Comparison of ENCODE assay signal across 30 mouse cellular contexts in genomic region chrX:145590733-145591132, GRCm38 (mm10).
"Had no signal": no experiment of that assay in that cellular context is flagged by ENCODE, and none has a peak within 500 bp of the region (broad histone marks: within the 10 kb centered on the region; RNA-seq: fewer than 3 reads in every experiment).

No protein-coding gene starts in this region.

- H3K4me2 ChIP-seq: heart, embryonic 11.5 days; heart, embryonic 12.5 days; heart, embryonic 13.5 days; heart, embryonic 15.5 days; hindbrain, embryonic 12.5 days; hindbrain, embryonic 13.5 days; hindbrain, embryonic 14.5 days; hindbrain, embryonic 15.5 days; intestine, embryonic 15.5 days; kidney, embryonic 15.5 days had no signal

- H3K4me3 ChIP-seq: heart, embryonic 12.5 days; heart, embryonic 13.5 days; heart, embryonic 15.5 days; hindbrain, embryonic 10.5 days; hindbrain, embryonic 12.5 days; hindbrain, embryonic 13.5 days; hindbrain, embryonic 15.5 days; intestine, embryonic 15.5 days; kidney, embryonic 15.5 days; layer of hippocampus, adult 2 months; left cerebral cortex, adult 2 months had no signal

- DNase-seq: heart, postnatal 10 days; heart, postnatal 14 days; heart, postnatal 36 days; kidney, adult 11 months; kidney, adult 18-20 months; kidney, adult 2 months; kidney, adult 8-10 months; kidney, adult 9 months; kidney, postnatal 10 days; kidney, postnatal 14 days; kidney, postnatal 25 days; kidney, postnatal 36 days; kidney, postnatal 4 days; layer of hippocampus, adult 9-11 months; layer of hippocampus, postnatal 36 days had no signal

- H3K4me1 ChIP-seq: heart, embryonic 12.5 days; heart, embryonic 13.5 days; heart, embryonic 15.5 days; hindbrain, embryonic 10.5 days; hindbrain, embryonic 12.5 days; hindbrain, embryonic 13.5 days; hindbrain, embryonic 15.5 days; intestine, embryonic 15.5 days; kidney, embryonic 15.5 days had no signal

- H3K9me3 ChIP-seq: heart, embryonic 12.5 days; heart, embryonic 13.5 days; heart, embryonic 15.5 days; hindbrain, embryonic 10.5 days; hindbrain, embryonic 12.5 days; hindbrain, embryonic 13.5 days; hindbrain, embryonic 15.5 days; intestine, embryonic 15.5 days; kidney, embryonic 15.5 days had no signal

- H3K9ac ChIP-seq: heart, embryonic 12.5 days; heart, embryonic 13.5 days; heart, embryonic 15.5 days; hindbrain, embryonic 12.5 days; hindbrain, embryonic 13.5 days; hindbrain, embryonic 14.5 days; hindbrain, embryonic 15.5 days; intestine, embryonic 15.5 days; kidney, embryonic 15.5 days had no signal

- H3K36me3 ChIP-seq: heart, embryonic 12.5 days; heart, embryonic 13.5 days; heart, embryonic 15.5 days; hindbrain, embryonic 10.5 days; hindbrain, embryonic 12.5 days; hindbrain, embryonic 13.5 days; hindbrain, embryonic 15.5 days; intestine, embryonic 15.5 days; kidney, embryonic 15.5 days had no signal

- H3K27ac ChIP-seq: heart, embryonic 13.5 days; heart, embryonic 15.5 days; hindbrain, embryonic 10.5 days; hindbrain, embryonic 12.5 days; hindbrain, embryonic 13.5 days; hindbrain, embryonic 14.5 days; hindbrain, embryonic 15.5 days; hindbrain, postnatal 0 days; intestine, embryonic 15.5 days; kidney, embryonic 15.5 days; kidney, postnatal 0 days; layer of hippocampus, adult 2 months; left cerebral cortex, adult 2 months had no signal

- H3K27me3 ChIP-seq: heart, embryonic 12.5 days; heart, embryonic 13.5 days; heart, embryonic 15.5 days; hindbrain, embryonic 12.5 days; hindbrain, embryonic 13.5 days; hindbrain, embryonic 15.5 days; intestine, embryonic 15.5 days; kidney, embryonic 15.5 days had no signal
